Mouse (Mus musculus) stomach, postnatal 0 days (tissue): ENCODE measurements around the gene Papss1.

ENCODE experiments used
- CTCF ChIP-seq: IDR thresholded peaks from 2 replicates; pipeline ENCODE4 v1.5.1; 2016; ENCODE audit warnings: antibody characterized with exemption, low read depth, mild to moderate bottlenecking, moderate library complexity
- EP300 ChIP-seq: optimal IDR thresholded peaks from 2 replicates; pipeline ENCODE3; 2016; ENCODE audit warnings: antibody characterized with exemption

GRCm38 (mm10) chr3:131624063-131624462 lies 59.5 kb downstream of the Papss1 start:
- TF ChIP-seq CTCF (no peak), EP300 (no peak)
